Mouse (Mus musculus) kidney, embryonic 14.5 days (tissue): ENCODE results near the gene Ubqln1. TPM values are rescaled to one million over a fixed set of nuclear protein-coding genes. Genes with fewer than 3 reads are reported as not detected.
A peak's percentile ranks its signal among the peaks of the same experiment; 100 is the strongest.

ENCODE experiments used
- ATAC-seq: fragments of 200-750 bp; cut with Nextera tagmentation; 2 replicates; pipeline ENCODE4 v1.8.0; 2017; ENCODE audit warnings: moderate number of reproducible peaks, mild to moderate bottlenecking, moderate TSS enrichment, moderate library complexity; ENCODE audit not compliant: low FRiP score, low TSS enrichment
- H3K27ac ChIP-seq: fragments of 300-500 bp; sonication (generic); 2 replicates; pipeline ENCODE4 v1.5.1; 2014; ENCODE audit warnings: low read depth, mild to moderate bottlenecking, low read length, moderate library complexity, mixed read lengths
- H3K27me3 ChIP-seq: fragments of 300-500 bp; sonication (generic); 2 replicates; pipeline ENCODE4 v1.6.1; 2014; ENCODE audit warnings: mild to moderate bottlenecking, low read length; ENCODE audit not compliant: control insufficient read depth, insufficient read depth
- H3K36me3 ChIP-seq: fragments of 300-500 bp; sonication (generic); 2 replicates; pipeline ENCODE4 v1.6.1; 2014; ENCODE audit warnings: low read length, mixed read lengths; ENCODE audit not compliant: control insufficient read depth, insufficient read depth
- H3K4me1 ChIP-seq: fragments of 300-500 bp; sonication (generic); 2 replicates; pipeline ENCODE4 v1.6.1; 2014; ENCODE audit warnings: low read length, mixed read lengths; ENCODE audit not compliant: control insufficient read depth, insufficient read depth
- H3K4me2 ChIP-seq: fragments of 300-500 bp; sonication (generic); replicated peaks from 2 replicates; pipeline ENCODE4 v1.6.1; 2014; ENCODE audit warnings: low read depth, mild to moderate bottlenecking, low read length
- H3K4me3 ChIP-seq: fragments of 300-500 bp; sonication (generic); 2 replicates; pipeline ENCODE4 v1.5.1; 2014; ENCODE audit warnings: mild to moderate bottlenecking, low read length
- H3K9ac ChIP-seq: fragments of 300-500 bp; sonication (generic); 2 replicates; pipeline ENCODE4 v1.6.1; 2014; ENCODE audit warnings: low read depth, mild to moderate bottlenecking, low read length, moderate library complexity
- H3K9me3 ChIP-seq: fragments of 300-500 bp; sonication (generic); 2 replicates; pipeline ENCODE4 v1.6.1; 2016; ENCODE audit warnings: low read length; ENCODE audit not compliant: control insufficient read depth
- WGBS: fragments of 180-500 bp; shearing (Covaris S2); extraction: QIAGEN DNeasy Blood & Tissue Kit; methylation state at CpG from one replicate; pipeline ENCODE4 v1.1.7; 2014; 5-methylcytosine and 5-hydroxymethylcytosine counted together
- polyA plus RNA-seq: library from polyadenylated mRNA; unstranded; fragments of >200 nt; fragmentation: Nextera tagmentation; extraction: Ambion mirVana; gene quantifications from 2 replicates; pipeline ENCODE4 v1.2.1, GENCODE M21; 2014

Gene Ubqln1
- polyA plus RNA-seq, 1 experiment from 2014 or later, result 98.7 TPM

GRCm38 (mm10) chr13:58225694-58226093, 10.2 kb upstream of the Ubqln1 start:
- no peak overlapping the region for H3K4me2 ChIP-seq
- H3K27me3 ChIP-seq, result no peaks in the 10 kb centered on the region
- no peak overlapping the region for H3K27ac ChIP-seq
- H3K4me1 ChIP-seq, result no peaks in the 10 kb centered on the region
- H3K9me3 ChIP-seq, result no peaks in the 10 kb centered on the region
- no peak overlapping the region for H3K9ac ChIP-seq
- no peak overlapping the region for H3K4me3 ChIP-seq
- ATAC-seq, result no peak
- 71% methylated on average over 8 of the region's 8 CpGs for WGBS
- no peaks in the 10 kb centered on the region for H3K36me3 ChIP-seq

DNA sequence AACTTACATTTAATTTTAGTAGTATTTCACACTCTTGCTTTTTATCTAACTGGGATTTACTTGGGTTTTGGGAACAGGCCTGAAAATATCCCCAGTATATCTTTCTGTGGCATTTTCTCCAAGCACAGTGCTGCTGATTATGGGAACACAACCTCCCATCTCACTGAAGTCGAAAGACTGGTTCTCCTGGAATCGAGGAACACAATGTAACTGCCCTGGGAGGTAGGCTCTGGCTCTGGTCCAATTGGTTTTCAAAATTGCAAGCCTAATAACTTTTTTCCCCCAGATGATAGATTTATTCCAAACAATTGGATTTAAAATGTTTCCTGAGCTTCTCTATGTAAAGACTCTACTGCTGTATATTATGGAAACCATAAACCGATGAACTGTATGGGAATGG, 4.8 kb upstream of the Ubqln1 start:
- Histone ChIP-seq H3K9me3 (no peaks in the 10 kb centered on the region), H3K27ac (no peak overlapping the region), H3K4me2 (no peak overlapping the region), H3K4me3 (no peak overlapping the region), H3K27me3 (no peaks in the 10 kb centered on the region), H3K9ac (no peak overlapping the region), H3K4me1 (peaks cover 7% of the 10 kb centered on the region; the same call in 1 of the 2 replicates), H3K36me3 (no peaks in the 10 kb centered on the region)
- 64% methylated on average over 3 of the region's 3 CpGs for WGBS
- no peak for ATAC-seq

GRCm38 (mm10) chr13:58217536-58217935, 2.1 kb upstream of the Ubqln1 start:
- Histone ChIP-seq H3K9me3 (no peaks in the 10 kb centered on the region), H3K4me2 (no peak overlapping the region), H3K27me3 (no peaks in the 10 kb centered on the region), H3K27ac (no peak overlapping the region), H3K4me3 (no peak overlapping the region), H3K4me1 (peaks cover 20% of the 10 kb centered on the region), H3K9ac (no peak overlapping the region), H3K36me3 (no peaks in the 10 kb centered on the region)
- WGBS, result 96% methylated on average over 2 of the region's 2 CpGs
- no peak for ATAC-seq

GRCm38 (mm10) chr13:58216395-58216794, 942 bp upstream of the Ubqln1 start:
- Histone ChIP-seq H3K9ac (peak overlapping the region; percentile 97; the same call in 1 of the 2 replicates), H3K27ac (no peak overlapping the region), H3K4me3 (peak overlapping the region; percentile 99), H3K4me1 (peaks cover 26% of the 10 kb centered on the region), H3K4me2 (peak overlapping the region; percentile 86), H3K27me3 (no peaks in the 10 kb centered on the region), H3K9me3 (no peaks in the 10 kb centered on the region), H3K36me3 (no peaks in the 10 kb centered on the region)
- ATAC-seq, result no peak
- 84% methylated on average over 9 of the region's 9 CpGs for WGBS

DNA sequence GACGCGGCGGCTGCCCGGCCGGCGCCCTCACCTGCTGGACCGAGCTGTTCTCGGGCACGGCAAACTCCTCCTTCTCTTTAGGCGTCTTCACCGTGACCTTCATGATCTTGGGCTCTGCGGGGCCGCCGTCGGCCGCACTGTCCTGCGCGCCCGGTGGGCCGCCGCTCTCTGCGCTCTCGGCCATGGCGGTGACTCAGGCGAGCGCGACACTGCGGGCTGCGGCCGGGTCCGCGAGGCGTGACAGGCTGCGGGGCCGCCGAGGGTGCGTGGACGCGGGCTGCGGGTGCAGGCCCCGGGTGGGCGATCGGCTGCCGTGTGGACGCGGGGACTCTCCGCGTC, 231 bp downstream of the Ubqln1 start:
- no peaks in the 10 kb centered on the region for H3K27me3 ChIP-seq
- H3K9me3 ChIP-seq, result no peaks in the 10 kb centered on the region
- H3K36me3 ChIP-seq, result no peaks in the 10 kb centered on the region
- peaks cover 26% of the 10 kb centered on the region for H3K4me1 ChIP-seq
- WGBS, result under 1% methylated on average over 41 of the region's 48 CpGs
- peak overlapping the region; percentile 74 for H3K27ac ChIP-seq
- H3K4me3 ChIP-seq, result peak overlapping the region; percentile 99
- peak overlapping the region; percentile 97 for H3K9ac ChIP-seq
- peak; percentile 85 for ATAC-seq
- peak overlapping the region; percentile 86 for H3K4me2 ChIP-seq

DNA sequence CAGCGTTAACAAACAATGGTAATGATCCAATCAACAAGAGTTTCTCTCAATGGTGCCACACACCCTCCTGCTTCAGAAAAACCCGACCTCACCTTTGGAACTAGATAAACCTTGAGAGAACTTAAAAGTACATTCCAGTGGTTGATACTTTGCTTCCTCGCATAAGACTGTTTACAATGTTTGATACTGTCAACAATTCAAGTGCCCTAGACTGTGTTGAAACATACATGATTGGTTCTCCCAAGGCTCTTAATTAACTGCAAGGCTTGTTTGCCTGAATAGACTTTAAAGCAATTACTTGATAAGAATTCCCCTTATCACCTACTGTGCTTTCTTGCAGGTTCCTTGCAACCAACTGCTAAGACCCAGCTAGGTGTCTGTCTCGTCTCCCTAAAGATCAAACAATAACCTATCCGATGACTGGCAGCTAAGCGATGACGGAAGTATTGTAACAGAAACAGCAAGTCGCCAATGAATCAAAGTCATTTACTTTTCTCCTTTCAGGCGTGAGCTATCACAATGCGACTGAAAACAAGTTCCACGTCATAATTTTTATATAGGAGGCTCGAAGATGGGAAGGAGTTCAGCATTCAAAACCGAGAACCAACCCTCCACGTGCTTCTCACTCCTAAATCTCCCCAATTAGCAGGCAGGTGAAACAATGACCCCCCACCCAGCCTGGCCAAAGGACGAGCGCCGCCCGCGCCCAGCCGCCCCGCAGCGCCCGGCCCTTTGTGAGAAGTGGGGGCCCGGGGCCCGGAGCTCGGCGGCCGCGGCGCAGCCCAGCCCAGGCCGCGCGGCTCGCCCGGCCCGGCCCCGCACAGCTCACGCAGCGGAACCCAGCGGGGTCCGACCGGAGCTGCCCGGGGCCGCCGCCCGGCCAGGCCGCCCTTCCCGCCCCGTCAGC, 854 bp downstream of the Ubqln1 start:
- 2% methylated on average over 31 of the region's 49 CpGs for WGBS
- peaks cover 26% of the 10 kb centered on the region for H3K4me1 ChIP-seq
- H3K9ac ChIP-seq, result peak overlapping the region; percentile 97

DNA sequence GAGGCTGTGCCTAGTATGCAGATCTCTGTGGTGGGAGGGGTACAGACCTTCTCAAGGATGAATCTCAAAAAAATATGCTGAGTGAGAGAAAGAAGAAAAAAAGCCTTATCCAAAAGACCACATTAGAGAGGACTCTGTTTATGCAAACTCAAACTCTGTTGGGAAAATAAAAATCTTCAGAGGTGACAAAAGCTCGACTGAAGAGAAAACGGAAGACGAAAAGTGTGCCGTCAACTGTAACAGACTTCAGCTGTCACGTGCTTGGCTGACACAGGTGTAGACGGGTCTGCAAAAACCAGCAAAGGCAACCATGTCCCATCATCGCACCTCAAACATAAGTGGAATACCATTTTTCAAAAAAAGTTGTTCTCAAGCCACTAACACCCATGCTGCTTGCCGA, 1.7 kb downstream of the Ubqln1 start:
- H3K4me2 ChIP-seq, result peak overlapping the region; percentile 86
- no peak overlapping the region for H3K27ac ChIP-seq
- H3K4me1 ChIP-seq, result peaks cover 26% of the 10 kb centered on the region
- no peak for ATAC-seq
- peak overlapping the region; percentile 97; the same call in 1 of the 2 replicates for H3K9ac ChIP-seq
- H3K4me3 ChIP-seq, result peak overlapping the region; percentile 99; the same call in 1 of the 2 replicates
- H3K27me3 ChIP-seq, result no peaks in the 10 kb centered on the region
- 48% methylated on average over 8 of the region's 8 CpGs for WGBS
- no peaks in the 10 kb centered on the region for H3K36me3 ChIP-seq
- H3K9me3 ChIP-seq, result no peaks in the 10 kb centered on the region

More for the DNA sequence above, 854 bp downstream of the Ubqln1 start:
- peak; percentile 79 for ATAC-seq
- Histone ChIP-seq H3K4me3 (peak overlapping the region; percentile 99), H3K4me2 (peak overlapping the region; percentile 86), H3K9me3 (no peaks in the 10 kb centered on the region), H3K36me3 (no peaks in the 10 kb centered on the region), H3K27me3 (no peaks in the 10 kb centered on the region), H3K27ac (peak overlapping the region; percentile 74)

- Histone ChIP-seq H3K4me2 (no peak overlapping the region), H3K27ac (no peak overlapping the region), H3K36me3 (no peaks in the 10 kb centered on the region), H3K4me1 (peaks cover 26% of the 10 kb centered on the region), H3K9ac (no peak overlapping the region), H3K9me3 (no peaks in the 10 kb centered on the region), H3K27me3 (no peaks in the 10 kb centered on the region), H3K4me3 (no peak overlapping the region)
- ATAC-seq, result no peak
- WGBS, result 81% methylated on average over 2 of the region's 2 CpGs
Observed at GRCm38 (mm10) chr13:58212530-58212929, 2.9 kb downstream of the Ubqln1 start.

- H3K27me3 ChIP-seq, result no peaks in the 10 kb centered on the region
- H3K36me3 ChIP-seq, result no peaks in the 10 kb centered on the region
- H3K4me1 ChIP-seq, result peaks cover 18% of the 10 kb centered on the region
- H3K4me2 ChIP-seq, result no peak overlapping the region
- H3K9ac ChIP-seq, result no peak overlapping the region
- no peak for ATAC-seq
- no peak overlapping the region for H3K4me3 ChIP-seq
- H3K9me3 ChIP-seq, result no peaks in the 10 kb centered on the region
- 85% methylated on average over 5 of the region's 5 CpGs for WGBS
- no peak overlapping the region for H3K27ac ChIP-seq
Observed at GRCm38 (mm10) chr13:58210441-58210840, 5.0 kb downstream of the Ubqln1 start.
